Mouse (Mus musculus) midbrain, postnatal 0 days (tissue): ENCODE measurements at regions not wholly inside any gene's neighbourhood (a gene's known extent, or its start where the extent isn't known, plus 50 kb on each side); places are given as distances from the start of the nearest gene placed in this dataset.

Source experiments
- ATAC-seq: fragments of 200-750 bp; cut with Nextera tagmentation; 2 replicates; pipeline ENCODE4 v1.8.0; 2017; ENCODE audit warnings: moderate number of reproducible peaks, mild to moderate bottlenecking, moderate TSS enrichment, moderate library complexity; ENCODE audit not compliant: low FRiP score
- DNase-seq: peaks from one replicate; pipeline ENCODE4 v3.0.0-alpha.2; 2015; ENCODE audit warnings: low spot score
- H3K27ac ChIP-seq: fragments of 300-500 bp; sonication (generic); 2 replicates; pipeline ENCODE4 v1.5.1; 2014; ENCODE audit warnings: low read depth, mild to moderate bottlenecking, low read length, mixed read lengths
- H3K27me3 ChIP-seq: fragments of 300-500 bp; sonication (generic); 2 replicates; pipeline ENCODE4 v1.6.1; 2014; ENCODE audit warnings: low read length, control low read depth, mixed read lengths; ENCODE audit not compliant: insufficient read depth
- H3K36me3 ChIP-seq: fragments of 300-500 bp; sonication (generic); 2 replicates; pipeline ENCODE4 v1.6.1; 2014; ENCODE audit warnings: low read length, control low read depth, mixed read lengths; ENCODE audit not compliant: insufficient read depth
- H3K4me1 ChIP-seq: fragments of 300-500 bp; sonication (generic); 2 replicates; pipeline ENCODE4 v1.6.1; 2014; ENCODE audit warnings: mild to moderate bottlenecking, control low read depth, antibody characterized with exemption, low read length, mixed read lengths; ENCODE audit not compliant: insufficient read depth
- H3K4me2 ChIP-seq: fragments of 300-500 bp; sonication (generic); 2 replicates; pipeline ENCODE4 v1.6.1; 2014; ENCODE audit warnings: low read depth, mild to moderate bottlenecking, low read length, mixed read lengths; ENCODE audit not compliant: poor library complexity, severe bottlenecking
- H3K4me3 ChIP-seq: fragments of 300-500 bp; sonication (generic); 2 replicates; pipeline ENCODE4 v1.5.1; 2014; ENCODE audit warnings: low read depth, mild to moderate bottlenecking, low read length, moderate library complexity
- H3K9ac ChIP-seq: fragments of 300-500 bp; sonication (generic); replicated peaks from 2 replicates; pipeline ENCODE4 v1.6.1; 2014; ENCODE audit warnings: mild to moderate bottlenecking, low read length, moderate library complexity, mixed read lengths; ENCODE audit not compliant: poor library complexity, severe bottlenecking
- H3K9me3 ChIP-seq: fragments of 300-500 bp; sonication (generic); 2 replicates; pipeline ENCODE4 v1.6.1; 2016; ENCODE audit warnings: low read length, control low read depth
- CTCF ChIP-seq: IDR thresholded peaks from 2 replicates; pipeline ENCODE4 v1.5.1; 2016; ENCODE audit warnings: antibody characterized with exemption, mild to moderate bottlenecking
- WGBS: fragments of 180-500 bp; shearing (Covaris S2); extraction: QIAGEN DNeasy Blood & Tissue Kit; methylation state at CpG from one replicate; pipeline ENCODE4 v1.1.7; 2014; 5-methylcytosine and 5-hydroxymethylcytosine counted together

- no peak overlapping the region for H3K9ac ChIP-seq
- H3K9me3 ChIP-seq = no peaks in the 10 kb centered on the region
- no peak for TF ChIP-seq CTCF
- no peak overlapping the region for H3K4me3 ChIP-seq
- no peak for DNase-seq
- 56% methylated on average over 5 of the region's 5 CpGs for WGBS
- H3K4me1 ChIP-seq = no peaks in the 10 kb centered on the region
- H3K27me3 ChIP-seq = no peaks in the 10 kb centered on the region
- H3K4me2 ChIP-seq = no peak overlapping the region
- H3K36me3 ChIP-seq = no peaks in the 10 kb centered on the region
- no peak for ATAC-seq
- H3K27ac ChIP-seq = no peak overlapping the region
Observed at GRCm38 (mm10) chr11:34909841-34910240, 76.4 kb upstream of the Spdl1 start.

- no peaks in the 10 kb centered on the region for H3K9me3 ChIP-seq
- WGBS = 71% methylated on average over 4 of the region's 4 CpGs
- H3K36me3 ChIP-seq = no peaks in the 10 kb centered on the region
- no peaks in the 10 kb centered on the region for H3K4me1 ChIP-seq
- H3K27ac ChIP-seq = no peak overlapping the region
- DNase-seq (no peak), ATAC-seq (no peak)
- no peak for TF ChIP-seq CTCF
- H3K9ac ChIP-seq = no peak overlapping the region
- H3K4me3 ChIP-seq = no peak overlapping the region
- H3K27me3 ChIP-seq = no peaks in the 10 kb centered on the region
- no peak overlapping the region for H3K4me2 ChIP-seq
Observed at GRCm38 (mm10) chr11:34904271-34904670, 70.8 kb upstream of the Spdl1 start.

GRCm38 (mm10) chr11:34899400-34899799 lies 66.0 kb upstream of the Spdl1 start:
- no peak overlapping the region for H3K4me3 ChIP-seq
- H3K9me3 ChIP-seq = no peaks in the 10 kb centered on the region
- no peaks in the 10 kb centered on the region for H3K4me1 ChIP-seq
- 75% methylated on average over 3 of the region's 3 CpGs for WGBS
- no peak overlapping the region for H3K4me2 ChIP-seq
- no peak for ATAC-seq
- DNase-seq = no peak
- H3K36me3 ChIP-seq = no peaks in the 10 kb centered on the region
- no peaks in the 10 kb centered on the region for H3K27me3 ChIP-seq
- no peak overlapping the region for H3K27ac ChIP-seq
- H3K9ac ChIP-seq = no peak overlapping the region
- no peak for TF ChIP-seq CTCF

GRCm38 (mm10) chr11:34895624-34896023 lies 62.2 kb upstream of the Spdl1 start:
- 72% methylated on average over 7 of the region's 7 CpGs for WGBS
- no peaks in the 10 kb centered on the region for H3K36me3 ChIP-seq
- TF ChIP-seq CTCF = no peak
- no peak for ATAC-seq
- H3K9ac ChIP-seq = no peak overlapping the region
- DNase-seq = peak; percentile 10
- H3K27ac ChIP-seq = no peak overlapping the region
- no peaks in the 10 kb centered on the region for H3K4me1 ChIP-seq
- no peak overlapping the region for H3K4me3 ChIP-seq
- H3K27me3 ChIP-seq = no peaks in the 10 kb centered on the region
- no peaks in the 10 kb centered on the region for H3K9me3 ChIP-seq
- no peak overlapping the region for H3K4me2 ChIP-seq

GRCm38 (mm10) chr11:34888374-34889136 lies 55.1 kb upstream of the Spdl1 start:
- Histone ChIP-seq H3K9ac (no peak overlapping the region), H3K27me3 (no peaks in the 10 kb centered on the region), H3K36me3 (no peaks in the 10 kb centered on the region), H3K4me2 (no peak overlapping the region), H3K4me1 (no peaks in the 10 kb centered on the region), H3K27ac (no peak overlapping the region), H3K4me3 (no peak overlapping the region), H3K9me3 (no peaks in the 10 kb centered on the region)
- WGBS = 84% methylated on average over 7 of the region's 7 CpGs
- DNase-seq = no peak
- TF ChIP-seq CTCF = no peak
- no peak for ATAC-seq

- TF ChIP-seq CTCF = no peak
- H3K4me3 ChIP-seq = no peak overlapping the region
- H3K9me3 ChIP-seq = no peaks in the 10 kb centered on the region
- no peak overlapping the region for H3K4me2 ChIP-seq
- H3K27ac ChIP-seq = no peak overlapping the region
- H3K4me1 ChIP-seq = no peaks in the 10 kb centered on the region
- H3K36me3 ChIP-seq = no peaks in the 10 kb centered on the region
- ATAC-seq (no peak), DNase-seq (no peak)
- WGBS = 83% methylated on average over 3 of the region's 3 CpGs
- no peaks in the 10 kb centered on the region for H3K27me3 ChIP-seq
- no peak overlapping the region for H3K9ac ChIP-seq
Observed at GRCm38 (mm10) chr11:34887587-34887986, 54.1 kb upstream of the Spdl1 start.
